ENCODE assay signal across 9 mouse cellular contexts in genomic region chr3:103904705-103905104, GRCm38 (mm10). TPM values are rescaled to one million over a fixed set of nuclear protein-coding genes. Genes with fewer than 3 reads are reported as not detected.
A peak's percentile ranks its signal among the peaks of the same experiment; 100 is the strongest.
DNase-seq lines count a peak whose midpoint lies in the region; ATAC-seq and TF ChIP-seq lines count a peak whose summit lies in the region.
"Had no signal": no experiment of that assay in that cellular context is flagged by ENCODE, and none has a peak within 500 bp of the region (broad histone marks: within the 10 kb centered on the region; RNA-seq: fewer than 3 reads in every experiment).

No protein-coding gene starts in this region.

- H3K4me1 ChIP-seq in midbrain, embryonic 13.5 days (replicated peaks): no peaks in the 10 kb centered on the region
- no peaks in the 10 kb centered on the region for H3K4me1 ChIP-seq in hindbrain, embryonic 10.5 days (replicated peaks)
- H3K4me1 ChIP-seq: limb, embryonic 13.5 days had no signal

- H3K9me3 ChIP-seq in midbrain, embryonic 13.5 days: no peaks in the 10 kb centered on the region
- H3K9me3 ChIP-seq in hindbrain, embryonic 10.5 days: no peaks in the 10 kb centered on the region
- H3K9me3 ChIP-seq: limb, embryonic 13.5 days had no signal

- intact Hi-C loops in gastrocnemius, adult 2 months (cut with DNase I): no loop called here

- no peak for ATAC-seq in midbrain, embryonic 13.5 days

- peak; percentile 43 for DNase-seq in gastrocnemius, adult 2 months
- no peak for DNase-seq in gastrocnemius, postnatal 25 days
- peak; percentile 17 to 42 for DNase-seq in urinary bladder, postnatal 36 days (ENCODE audit: low spot score in 2 of 2)
- no peak for DNase-seq in urinary bladder, adult 2 months (ENCODE audit: low spot score)
- peak; percentile 36 for DNase-seq in embryo, embryonic 10.5 days (ENCODE audit: low spot score)
- DNase-seq in lung, postnatal 14 days: peak; percentile 54
- no peak for DNase-seq in hindbrain, embryonic 10.5 days (ENCODE audit: low spot score)

- no peak overlapping the region for H3K27ac ChIP-seq in gastrocnemius, adult 2 months
- no peak overlapping the region for H3K27ac ChIP-seq in midbrain, embryonic 13.5 days
- no peak overlapping the region for H3K27ac ChIP-seq in hindbrain, embryonic 10.5 days
- H3K27ac ChIP-seq: limb, embryonic 13.5 days had no signal

- no peaks in the 10 kb centered on the region for H3K36me3 ChIP-seq in midbrain, embryonic 13.5 days
- H3K36me3 ChIP-seq in hindbrain, embryonic 10.5 days: no peaks in the 10 kb centered on the region
- H3K36me3 ChIP-seq: limb, embryonic 13.5 days had no signal

- no peak overlapping the region for H3K4me3 ChIP-seq in gastrocnemius, adult 2 months
- H3K4me3 ChIP-seq in midbrain, embryonic 13.5 days (replicated peaks): no peak overlapping the region
- H3K4me3 ChIP-seq in hindbrain, embryonic 10.5 days: no peak overlapping the region
- H3K4me3 ChIP-seq: limb, embryonic 13.5 days had no signal

- no peak overlapping the region for H3K4me2 ChIP-seq in midbrain, embryonic 13.5 days (replicated peaks)
- H3K4me2 ChIP-seq: limb, embryonic 13.5 days had no signal

- 89% methylated on average over 1 of the region's 1 CpGs for WGBS in midbrain, embryonic 13.5 days
- 84% methylated on average over 1 of the region's 1 CpGs for WGBS in hindbrain, embryonic 10.5 days

- H3K27me3 ChIP-seq in midbrain, embryonic 13.5 days: no peaks in the 10 kb centered on the region
- no peaks in the 10 kb centered on the region for H3K27me3 ChIP-seq in hindbrain, embryonic 10.5 days (ENCODE audit: insufficient read depth, poor library complexity, severe bottlenecking)
- H3K27me3 ChIP-seq: limb, embryonic 13.5 days had no signal

- H3K9ac ChIP-seq in midbrain, embryonic 13.5 days (replicated peaks): no peak overlapping the region
- H3K9ac ChIP-seq: limb, embryonic 13.5 days had no signal

- TF ChIP-seq CTCF in gastrocnemius, adult 2 months (IDR thresholded peaks at IDR 0.05): peak; percentile 67

RNA-seq across cellular contexts. Expression of gene Rsbn1, which starts 9.2 kb away (rescaled TPM):
- 1 to 10 TPM; 7.4 to 8.1 TPM for total RNA-seq in gastrocnemius, adult 2 months (2021)
- 1 to 10 TPM; 5.3 to 5.4 TPM for total RNA-seq in gastrocnemius, postnatal 25 days (2021)
- polyA plus RNA-seq in urinary bladder, adult 2 months (2012; rRNA removed): 6.6 and 7.9 TPM in 2 replicates
- 23.8 and 24.6 TPM in 2 replicates for polyA plus RNA-seq in midbrain, embryonic 13.5 days (2015; fragmentation: Nextera tagmentation; extraction: Ambion mirVana)
- polyA plus RNA-seq in hindbrain, embryonic 10.5 days (2016; fragmentation: Nextera tagmentation; extraction: Ambion mirVana): 13.1 and 14.7 TPM in 2 replicates

RNA-seq across cellular contexts. Expression of gene Ptpn22, which starts 45.1 kb away (rescaled TPM):
- total RNA-seq in gastrocnemius, adult 2 months (2021): under 1 TPM; 0.18 to 0.42 TPM
- under 1 TPM; 0.20 to 0.80 TPM for total RNA-seq in gastrocnemius, postnatal 25 days (2021)
- polyA plus RNA-seq in urinary bladder, adult 2 months (2012; rRNA removed): 1.6 and 1.7 TPM in 2 replicates
- polyA plus RNA-seq in midbrain, embryonic 13.5 days (2015; fragmentation: Nextera tagmentation; extraction: Ambion mirVana): 0.24 and 0.49 TPM in 2 replicates
- polyA plus RNA-seq in hindbrain, embryonic 10.5 days (2016; fragmentation: Nextera tagmentation; extraction: Ambion mirVana): 0.20 and 0.24 TPM in 2 replicates

Comparison
In these comparisons a context has a peak if more than half of its experiments do, and no peak if none do; other contexts are left out.
1. DNase-seq: peak in gastrocnemius, adult 2 months (single experiment), urinary bladder, postnatal 36 days (2 of 2), embryo, embryonic 10.5 days (single experiment) and lung, postnatal 14 days (single experiment); none in gastrocnemius, postnatal 25 days (single experiment), urinary bladder, adult 2 months (single experiment) and hindbrain, embryonic 10.5 days (single experiment).